Mouse (Mus musculus): ENCODE data around the gene Elp1. TPM values are rescaled to one million over a fixed set of nuclear protein-coding genes. Genes with fewer than 3 reads are reported as not detected.

The Elp1 gene
- total RNA-seq, 2 experiments from 2014 or later: 102 to 104 TPM

DNA sequence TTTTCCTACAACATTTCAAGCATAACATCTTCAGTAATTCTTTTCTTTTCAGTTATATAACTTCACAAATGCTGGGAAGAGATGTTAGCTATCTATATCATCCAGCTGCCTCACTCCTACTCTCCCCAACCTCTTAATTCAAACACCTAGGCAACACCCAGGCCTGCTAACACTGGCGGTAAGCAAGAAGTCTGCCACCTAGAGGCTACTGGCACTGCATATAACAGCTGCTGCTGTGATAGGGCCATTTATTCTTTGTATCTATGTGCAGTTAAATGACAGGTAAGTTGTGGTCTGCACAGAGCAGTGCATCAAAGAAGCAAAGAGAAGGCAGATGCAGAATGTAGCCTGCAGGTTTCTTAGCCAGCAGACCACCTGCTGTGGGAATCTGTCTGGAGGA, 10.8 kb downstream of the Elp1 start:
- intact Hi-C loops (cut with DNase I): no loop called here
- DNase-seq: no peak

DNA sequence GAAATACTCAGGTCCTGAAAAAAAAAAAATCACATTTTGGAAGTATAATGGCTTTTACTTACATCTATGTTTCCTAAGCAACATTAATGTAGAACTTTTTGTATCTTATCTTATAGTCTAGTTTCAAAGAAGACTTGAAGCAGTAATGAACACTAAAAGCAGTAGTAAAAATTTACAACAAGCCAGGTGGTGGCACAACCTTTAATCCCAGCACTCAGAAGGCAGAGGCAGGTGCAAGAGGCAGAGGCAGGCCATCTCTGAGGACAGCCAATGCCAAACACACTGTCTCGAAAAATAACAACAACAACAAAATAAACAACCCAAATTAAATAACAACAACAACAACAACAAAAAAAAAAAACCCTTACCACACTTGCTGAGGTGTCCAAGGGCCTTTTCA, 31.1 kb downstream of the Elp1 start:
- DNase-seq: no peak
- intact Hi-C loops (cut with DNase I): no loop called here

DNA sequence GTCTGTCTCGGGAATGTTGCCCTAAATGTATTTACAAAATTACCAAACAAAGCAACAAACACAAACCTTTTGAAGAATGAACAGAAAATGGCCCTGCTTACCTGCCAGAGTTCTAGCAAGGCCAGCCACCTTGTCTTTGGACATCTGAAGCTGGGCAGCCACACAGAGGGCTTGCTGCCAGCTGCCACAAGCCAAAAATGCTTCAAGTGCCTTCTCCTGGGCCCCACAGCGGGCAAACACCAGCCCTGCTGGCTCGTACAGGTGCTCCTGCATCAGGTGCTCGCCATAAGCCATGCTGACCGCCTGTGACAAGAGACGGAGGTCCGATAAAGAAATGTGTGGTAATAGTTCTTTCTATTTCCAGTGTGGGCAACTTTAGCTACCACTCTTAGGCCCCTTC, 33.2 kb downstream of the Elp1 start:
- intact Hi-C loops (cut with DNase I): no loop called here
- no peak for DNase-seq

DNA sequence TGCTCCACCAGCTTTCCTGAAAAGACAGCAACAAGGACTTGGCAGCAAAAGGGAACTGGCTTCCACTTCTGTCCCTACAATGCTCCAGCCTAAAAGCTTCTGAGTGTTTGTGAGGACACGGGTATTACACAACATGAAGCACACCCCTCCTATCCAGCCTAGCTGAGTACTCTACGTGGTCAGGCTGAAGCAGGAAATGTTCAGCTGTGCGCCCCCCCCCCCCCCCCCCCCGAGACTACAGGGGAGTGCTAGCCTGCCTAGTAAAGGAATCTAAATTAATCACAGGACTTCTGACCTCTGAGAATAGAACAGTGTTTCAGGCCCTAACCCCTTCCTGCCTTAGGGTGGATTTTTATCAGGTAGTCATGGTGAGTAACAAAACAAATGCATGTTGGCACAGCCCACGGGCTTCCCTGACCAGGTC, 34.3 kb downstream of the Elp1 start:
- intact Hi-C loops (cut with DNase I): no loop called here
- no peak for DNase-seq

DNA sequence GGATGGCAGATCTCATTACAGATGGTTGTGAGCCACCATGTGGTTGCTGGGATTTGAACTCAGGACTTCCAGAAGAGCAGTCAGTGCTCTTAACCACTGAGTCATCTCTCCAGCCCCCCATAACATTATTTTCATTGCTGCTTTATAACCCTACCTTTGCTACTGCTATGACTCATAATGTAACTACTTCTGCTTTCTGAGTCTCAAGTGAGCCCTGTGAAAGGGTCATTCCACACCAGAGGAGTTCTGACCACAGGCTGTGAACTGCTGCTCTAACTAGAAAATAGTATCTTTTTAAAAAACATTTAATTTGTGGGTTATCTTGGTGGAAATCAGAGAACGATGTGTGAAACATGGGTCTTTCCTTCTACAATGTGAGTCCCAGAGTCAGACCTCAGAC, 44.4 kb downstream of the Elp1 start:
- intact Hi-C loops (cut with DNase I): no loop called here
- no peak for DNase-seq

DNA sequence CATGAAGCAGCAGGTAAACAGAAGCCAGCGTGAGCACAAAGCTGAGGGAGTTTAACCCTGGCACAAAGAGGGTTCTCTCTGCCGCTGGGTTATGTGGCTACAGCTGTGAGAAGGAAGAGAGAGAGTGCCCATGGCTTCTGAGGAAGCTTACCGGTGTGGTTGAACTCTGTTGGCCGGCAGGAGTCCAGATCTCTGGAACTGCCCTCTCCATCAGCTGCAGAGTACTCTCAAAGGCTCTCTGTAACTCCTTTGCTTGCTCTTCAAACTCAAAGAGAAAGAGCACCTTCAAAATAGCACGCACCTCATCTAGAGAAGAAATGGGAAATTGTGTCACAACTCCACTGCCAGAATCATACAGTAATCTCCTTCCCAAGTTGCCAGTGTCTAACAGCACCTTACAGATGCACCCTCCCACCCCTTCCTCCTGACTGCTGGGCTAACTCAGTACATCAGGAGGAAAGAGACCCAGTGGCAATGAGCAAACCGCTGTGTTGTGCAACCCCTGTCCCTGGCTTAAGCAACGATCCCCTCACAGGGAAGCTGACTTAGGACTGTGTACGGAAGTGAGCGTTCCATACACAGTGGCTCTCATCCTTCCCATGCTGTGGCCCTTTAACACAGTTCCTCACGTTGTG, 45.0 kb downstream of the Elp1 start:
- intact Hi-C loops (cut with DNase I): no loop called here
- no peak for DNase-seq

DNA sequence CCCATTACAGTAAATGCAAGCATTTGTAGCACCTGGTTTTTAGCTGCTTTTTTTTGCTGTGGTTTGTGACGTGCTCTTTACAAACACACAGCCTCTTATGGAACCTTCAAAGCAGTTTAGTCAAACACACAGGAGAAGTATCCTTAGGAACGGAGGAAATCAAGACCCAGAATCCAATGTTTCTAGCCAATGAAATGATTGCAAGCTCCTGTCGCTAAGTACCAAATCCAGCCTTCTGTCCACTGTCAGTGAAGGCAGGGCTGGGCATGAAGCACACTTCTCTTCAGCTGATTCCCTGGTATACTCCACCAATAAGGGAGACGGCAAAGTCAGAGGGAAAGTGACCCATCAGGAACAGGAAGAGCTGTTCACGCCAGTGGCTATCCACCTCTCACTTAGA, 46.1 kb downstream of the Elp1 start:
- no peak for DNase-seq
- intact Hi-C loops (cut with DNase I): no loop called here

DNA sequence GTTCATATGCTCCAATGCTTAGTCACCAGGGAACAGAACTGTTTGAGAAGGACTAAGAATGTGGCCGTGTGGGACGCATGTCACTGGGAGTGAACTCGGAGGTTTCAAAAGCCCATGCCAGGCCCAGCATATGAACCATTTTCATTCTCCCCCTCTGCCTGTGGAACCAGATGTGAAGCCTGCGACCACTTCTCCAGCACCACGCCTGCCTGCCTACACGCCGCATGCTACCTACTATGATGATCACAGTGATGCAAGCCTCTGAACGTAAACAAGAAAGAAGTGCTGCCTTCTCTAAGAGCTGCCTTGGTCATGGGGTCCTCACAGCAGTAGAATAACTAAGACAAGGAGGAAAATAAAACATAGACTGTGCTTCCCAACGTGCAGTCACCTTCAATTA, 54.7 kb downstream of the Elp1 start:
- intact Hi-C loops (cut with DNase I): no loop called here
- no peak for DNase-seq

DNA sequence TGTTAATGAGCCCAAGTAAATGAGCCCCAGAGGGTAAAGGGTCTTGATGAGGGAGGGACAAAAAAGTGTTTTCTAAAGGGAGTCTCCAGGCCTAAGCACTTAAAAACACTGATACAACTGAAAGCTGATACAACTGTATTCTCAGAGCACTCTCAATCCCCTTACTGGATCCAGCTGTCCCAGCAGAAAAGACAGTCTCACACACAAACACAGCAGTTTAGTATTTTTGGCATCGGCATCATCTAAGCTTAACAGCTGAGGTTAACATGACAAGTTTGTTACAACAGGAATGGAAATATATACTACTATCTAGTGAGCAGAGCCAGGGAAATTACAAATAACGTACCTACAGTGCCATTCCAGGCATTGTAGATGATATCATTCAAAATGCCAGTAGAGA, 55.8 kb downstream of the Elp1 start:
- intact Hi-C loops (cut with DNase I): no loop called here
- DNase-seq: no peak

DNA sequence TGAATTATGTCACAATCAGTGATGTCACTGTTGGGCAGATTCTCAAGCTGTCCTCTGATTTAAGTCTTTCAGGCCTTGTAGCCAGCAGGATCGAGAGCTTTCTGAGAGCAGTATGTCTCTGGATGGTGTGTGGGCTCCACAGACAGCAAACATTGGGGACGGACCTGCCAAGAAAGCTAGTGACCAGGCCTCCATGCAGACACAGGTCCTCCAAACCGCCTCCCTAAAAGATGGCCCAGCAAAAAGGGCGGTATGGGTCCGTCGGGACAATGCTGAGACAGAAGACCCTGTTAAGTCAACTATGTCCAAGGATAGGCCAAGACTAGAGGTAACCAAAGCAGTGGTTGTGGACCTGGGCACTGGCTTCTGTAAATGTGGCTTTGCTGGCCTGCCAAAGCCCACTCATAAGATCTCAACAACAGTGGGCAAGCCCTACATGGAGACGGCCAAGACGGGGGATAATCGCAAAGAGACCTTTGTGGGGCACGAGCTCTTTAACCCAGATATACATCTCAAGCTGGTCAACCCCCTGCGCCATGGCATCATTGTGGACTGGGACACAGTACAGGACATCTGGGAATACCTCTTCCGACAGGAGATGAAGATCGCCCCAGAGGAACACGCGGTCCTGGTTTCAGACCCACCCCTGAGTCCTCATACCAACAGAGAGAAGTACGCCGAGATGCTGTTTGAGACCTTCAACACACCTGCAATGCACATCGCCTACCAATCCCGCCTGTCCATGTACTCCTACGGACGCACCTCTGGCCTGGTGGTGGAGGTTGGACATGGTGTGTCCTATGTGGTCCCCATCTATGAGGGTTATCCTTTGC, 58.6 kb downstream of the Elp1 start, which contains the start of gene Actl7a:
TSS of gene Actl7a (plus strand) at position 51 of the 833 bp plus-strand sequence.
- intact Hi-C loops (cut with DNase I): no loop called here
- DNase-seq: no peak

DNA sequence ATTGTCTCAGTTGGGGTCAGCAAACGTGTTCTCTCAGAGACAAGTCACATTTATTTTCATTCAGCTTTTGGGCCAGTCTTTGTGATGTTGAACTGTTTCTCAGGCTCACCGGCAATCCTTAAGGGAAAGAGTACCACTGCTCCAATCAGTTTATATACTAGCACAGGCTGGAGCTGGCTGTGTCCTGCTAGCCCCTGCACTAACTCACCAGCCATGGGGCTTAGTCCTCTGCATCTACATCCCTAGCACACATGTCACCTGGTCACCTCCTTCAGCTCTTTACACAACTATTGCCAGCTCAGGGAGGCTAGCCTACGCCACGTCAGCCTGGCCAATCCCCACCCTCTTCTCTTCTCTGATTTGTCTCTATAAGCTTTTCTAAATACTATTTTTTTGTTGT, 59.4 kb downstream of the Elp1 start:
- intact Hi-C loops (cut with DNase I): no loop called here

DNA sequence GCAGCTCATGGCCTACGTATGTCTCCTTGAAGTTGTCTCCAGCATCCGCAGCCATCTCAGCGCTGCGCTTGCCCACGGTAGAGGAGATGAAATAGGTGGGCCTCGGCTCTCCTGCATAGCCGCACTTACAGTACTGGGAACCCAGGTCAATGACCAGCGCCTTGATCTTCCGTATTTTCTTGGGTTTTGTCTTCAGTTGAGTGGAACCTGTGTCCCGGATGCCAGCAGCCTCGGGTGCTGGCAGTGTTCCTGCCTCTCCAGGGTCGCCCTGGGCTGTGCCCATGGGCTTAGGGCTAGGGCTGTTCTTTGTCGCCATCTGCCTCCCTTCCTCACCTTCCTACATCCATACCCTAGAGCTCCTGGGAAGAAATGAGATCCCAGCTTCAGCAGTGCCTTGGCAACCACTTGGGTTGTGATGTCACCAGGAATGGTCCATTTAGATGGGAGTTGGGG, 61.1 kb downstream of the Elp1 start, which contains the start of gene Actl7b:
TSS of gene Actl7b (minus strand) at position 403 of the 453 bp plus-strand sequence.
- no peak for DNase-seq
- intact Hi-C loops (cut with DNase I): no loop called here

More for the DNA sequence above, 59.4 kb downstream of the Elp1 start:
- no peak for DNase-seq

DNA sequence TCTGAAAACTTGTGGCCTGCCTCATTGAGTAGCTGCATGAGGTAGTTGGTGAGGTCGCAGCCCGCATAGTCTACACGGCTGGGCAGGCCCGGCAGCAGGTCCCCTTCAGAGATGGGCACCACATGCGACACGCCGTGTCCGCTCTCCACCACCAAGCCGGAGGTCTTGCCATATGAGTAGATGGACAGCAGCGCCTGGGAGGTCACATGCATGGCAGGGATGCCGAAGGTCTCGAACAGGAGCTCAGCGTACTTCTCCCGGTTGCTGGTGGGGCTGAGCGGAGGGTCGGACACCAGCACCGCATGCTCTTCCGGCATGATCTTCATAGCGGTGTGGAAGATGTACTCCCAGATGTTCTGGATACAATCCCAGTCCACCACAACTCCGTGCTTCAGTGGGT, 61.5 kb downstream of the Elp1 start:
- intact Hi-C loops (cut with DNase I): no loop called here
- no peak for DNase-seq

DNA sequence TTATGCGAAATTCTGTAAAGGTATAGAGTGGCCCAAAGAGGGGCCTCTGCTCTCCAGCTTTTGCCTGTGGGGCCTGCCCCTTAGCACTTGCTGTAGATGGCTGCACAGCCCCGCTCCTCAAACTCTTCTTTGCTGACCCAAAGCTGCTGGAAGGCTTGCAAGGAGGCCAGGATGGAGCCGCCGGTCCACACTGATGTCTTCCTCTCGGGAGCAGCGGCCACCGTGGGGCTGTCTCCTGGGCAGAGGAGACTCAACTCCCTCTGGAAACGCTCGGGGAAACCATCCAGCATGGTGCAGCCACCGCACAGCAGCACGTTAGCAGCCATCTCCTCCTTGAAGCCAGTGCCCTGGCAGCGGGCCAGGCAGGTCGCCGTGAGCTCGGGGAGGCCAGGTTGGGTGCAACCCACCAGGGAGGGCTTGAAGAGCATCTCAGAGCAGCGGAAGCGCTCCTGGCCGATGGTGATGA, 62.1 kb downstream of the Elp1 start, which contains the start of gene Gm26657:
TSS of gene Gm26657 (plus strand) at position 51 of the 466 bp plus-strand sequence.
- intact Hi-C loops (cut with DNase I): no loop called here
- no peak for DNase-seq

DNA sequence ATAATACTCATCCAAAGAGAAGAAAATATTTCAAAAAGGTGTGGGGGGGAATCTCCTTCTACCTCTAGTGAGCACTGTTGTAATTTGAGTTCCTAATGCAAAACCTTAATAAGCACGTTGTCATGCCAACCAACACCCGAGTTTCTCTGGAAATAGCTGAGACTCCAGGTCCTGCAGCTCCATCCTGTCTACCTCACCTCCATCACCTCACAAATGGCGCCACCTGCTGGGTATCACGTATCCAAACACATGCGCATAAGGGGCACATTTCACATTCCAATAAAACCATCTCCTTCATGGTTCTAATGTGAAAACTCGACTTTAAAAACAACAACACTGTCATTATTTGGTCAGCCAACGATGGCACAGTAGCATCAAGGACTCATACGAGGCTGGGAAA, 76.3 kb downstream of the Elp1 start:
- DNase-seq: no peak
- intact Hi-C loops (cut with DNase I): no loop called here

DNA sequence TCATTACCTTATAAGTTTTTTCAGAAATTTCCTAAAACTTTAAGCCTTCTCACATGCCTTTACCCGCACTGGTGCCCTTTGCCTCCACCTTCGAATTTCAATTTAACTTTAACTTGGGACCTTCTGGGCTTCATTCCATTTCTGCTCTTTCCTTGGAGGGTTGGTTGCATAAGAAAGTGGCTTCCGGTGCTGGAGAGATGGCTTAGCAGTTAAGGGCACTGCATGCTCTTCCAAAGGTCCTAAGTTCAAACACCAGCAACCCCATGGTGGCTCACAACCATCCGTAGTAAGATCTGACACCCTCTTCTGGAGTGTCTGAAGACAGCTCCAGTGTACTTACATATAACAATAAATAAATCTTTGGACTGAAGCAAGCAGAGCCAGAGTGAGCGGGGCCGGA, 78.9 kb downstream of the Elp1 start:
- intact Hi-C loops (cut with DNase I): no loop called here

DNA sequence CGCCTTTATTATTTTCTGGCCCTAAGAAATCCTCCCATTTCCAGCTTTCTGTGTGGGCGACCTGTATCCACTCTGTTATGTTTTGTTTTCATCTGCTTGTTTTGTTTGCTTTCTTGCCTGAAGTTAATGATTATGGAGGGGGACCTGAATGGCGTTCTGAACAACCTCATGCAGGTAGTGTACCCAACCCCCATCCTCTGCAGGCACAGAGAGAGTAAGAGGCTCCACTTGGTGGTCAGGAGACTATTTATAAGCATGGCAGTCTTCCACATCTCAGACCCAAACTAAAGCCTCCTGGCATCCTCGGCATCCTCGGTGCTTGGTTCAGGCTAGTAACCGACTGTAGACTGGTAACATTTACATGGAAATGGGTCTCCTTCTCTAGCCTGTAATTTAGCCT, 79.8 kb downstream of the Elp1 start:
- no peak for DNase-seq
- intact Hi-C loops (cut with DNase I): no loop called here

More for the DNA sequence above, 78.9 kb downstream of the Elp1 start:
- no peak for DNase-seq

DNA sequence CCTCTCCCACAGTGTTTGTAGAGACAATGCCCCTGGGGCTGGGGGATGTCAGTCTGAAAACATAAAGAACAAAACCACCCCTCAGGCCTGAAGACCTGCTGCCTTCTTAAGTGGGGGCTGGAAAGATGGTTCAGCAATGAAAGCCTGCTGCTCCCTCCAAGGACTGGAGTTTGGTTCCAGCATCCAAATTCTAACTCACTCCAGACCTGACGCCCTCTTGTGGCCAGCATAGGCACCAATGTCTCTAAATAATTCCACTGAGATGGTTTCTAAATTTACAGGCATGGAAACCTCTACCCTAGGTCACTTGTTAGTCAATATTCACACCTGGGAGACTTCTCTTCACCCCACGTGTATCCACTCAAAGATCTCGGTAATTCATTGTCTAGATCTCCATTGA, 80.7 kb downstream of the Elp1 start:
- intact Hi-C loops (cut with DNase I): no loop called here
- DNase-seq: peak; percentile 38

DNA sequence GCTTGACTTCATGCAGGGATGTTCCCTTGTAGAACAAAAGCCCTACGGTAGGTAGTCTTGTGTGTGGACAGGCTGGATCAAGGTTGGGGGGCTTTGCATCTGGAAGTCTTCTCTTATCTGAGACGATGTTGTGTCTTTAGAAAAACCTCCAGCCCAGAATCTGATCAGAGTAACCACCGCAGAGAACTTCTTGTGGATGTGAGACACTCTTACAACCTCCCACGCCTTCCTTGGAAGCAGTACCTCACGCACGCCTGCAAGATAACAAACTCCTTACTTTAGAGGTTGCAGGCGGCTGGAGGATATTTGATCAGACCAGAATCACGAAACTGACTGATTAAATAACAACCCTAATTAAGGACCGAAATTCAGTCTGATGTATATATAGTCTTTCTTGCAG, 81.7 kb downstream of the Elp1 start:
- no peak for DNase-seq
- intact Hi-C loops (cut with DNase I): no loop called here

DNA sequence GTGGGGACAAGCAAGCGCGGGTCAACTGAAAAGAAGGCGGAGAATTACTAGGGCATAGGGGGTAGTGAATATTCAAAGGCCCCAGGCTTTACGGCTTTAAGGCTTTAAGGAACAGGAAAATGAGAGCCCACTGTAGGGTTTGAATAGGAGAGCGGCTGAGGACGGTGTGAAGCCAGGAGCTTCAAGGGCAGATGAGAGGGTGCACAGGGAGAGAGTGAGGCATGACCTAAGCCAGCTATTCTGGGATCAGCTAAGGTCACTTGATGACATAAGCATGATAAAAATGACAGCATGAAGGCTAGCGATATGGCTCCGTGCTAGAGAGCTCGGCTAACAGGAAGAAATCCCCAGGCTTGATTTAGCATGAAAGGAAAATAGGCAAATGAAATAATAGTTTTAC, 82.7 kb downstream of the Elp1 start:
- DNase-seq: no peak
- intact Hi-C loops (cut with DNase I): no loop called here

DNA sequence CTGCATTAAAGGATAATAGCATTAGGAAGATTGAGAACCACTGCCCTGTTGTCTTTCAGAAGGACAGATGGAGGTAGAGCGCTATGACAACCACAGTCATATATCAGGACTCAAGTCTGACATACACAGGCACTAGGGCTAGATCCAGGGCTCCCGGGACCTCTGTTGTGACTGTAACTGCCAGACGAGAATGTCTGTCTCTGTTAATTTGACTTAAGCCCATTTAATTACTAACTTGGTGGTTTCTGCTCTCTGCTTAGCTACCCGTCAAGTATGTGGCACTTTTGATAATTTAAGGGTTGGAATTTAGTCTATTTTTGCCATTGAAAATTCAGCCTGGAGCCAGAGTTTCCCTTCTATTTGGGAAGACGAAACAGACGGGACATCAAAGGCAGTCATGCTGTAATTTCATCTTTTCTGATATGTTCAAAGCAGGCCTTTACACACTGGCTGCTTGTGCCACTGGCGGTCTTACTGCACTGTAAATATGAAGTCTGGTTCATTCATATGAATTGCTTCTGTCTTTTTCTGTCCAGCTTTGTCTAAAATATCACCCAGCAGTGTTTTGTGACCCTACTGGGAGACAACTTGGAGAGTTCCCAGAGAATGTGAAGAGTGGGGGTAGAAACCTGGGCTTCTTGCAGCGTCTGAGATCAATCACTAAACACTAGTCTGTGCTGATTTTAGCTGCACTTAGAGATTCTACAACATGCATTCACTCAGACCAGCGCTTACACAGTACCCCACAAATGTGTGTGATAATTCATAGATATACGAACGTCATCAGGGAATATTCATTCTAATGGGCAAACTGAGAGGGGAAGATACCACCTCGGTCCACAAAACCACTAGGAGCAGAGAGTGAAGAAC, 83.3 kb downstream of the Elp1 start:
- no peak for DNase-seq
- intact Hi-C loops (cut with DNase I): no loop called here
